In the genomic region with DNA sequence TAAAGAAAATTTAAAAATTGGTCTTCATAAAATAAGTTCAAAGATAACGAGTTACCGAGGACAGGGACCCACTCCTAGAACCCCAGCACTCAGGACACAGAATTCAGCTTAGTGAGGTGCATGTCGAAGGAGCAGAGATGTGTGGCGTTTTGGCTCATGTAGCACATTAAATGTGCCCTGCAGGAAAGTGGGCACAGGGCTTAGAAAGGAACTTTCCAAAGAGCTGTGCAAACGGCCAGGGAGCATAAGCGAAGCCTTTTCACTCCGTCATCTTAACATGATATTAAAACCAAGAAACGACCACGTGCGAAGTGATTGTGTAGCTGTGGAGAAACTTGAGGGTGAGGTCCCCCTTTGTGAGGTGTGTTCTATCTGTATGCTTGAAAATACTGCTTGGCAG, we compare ENCODE assay signal across 34 mouse cellular contexts.
"Had no signal": no experiment of that assay in that cellular context is flagged by ENCODE, and none has a peak within 500 bp of the region (broad histone marks: within the 10 kb centered on the region; RNA-seq: fewer than 3 reads in every experiment).

No protein-coding gene starts in this region.

- H3K27ac ChIP-seq: heart, embryonic 13.5 days; heart, embryonic 15.5 days; hindbrain, embryonic 10.5 days; hindbrain, embryonic 12.5 days; hindbrain, embryonic 13.5 days; hindbrain, embryonic 14.5 days; hindbrain, embryonic 15.5 days; hindbrain, postnatal 0 days; kidney, embryonic 15.5 days; kidney, postnatal 0 days; layer of hippocampus, adult 2 months; left cerebral cortex, adult 2 months had no signal

- H3K27me3 ChIP-seq: heart, embryonic 12.5 days; heart, embryonic 13.5 days; heart, embryonic 15.5 days; hindbrain, embryonic 12.5 days; hindbrain, embryonic 13.5 days; hindbrain, embryonic 15.5 days; kidney, embryonic 15.5 days had no signal

- H3K4me2 ChIP-seq: heart, embryonic 11.5 days; heart, embryonic 12.5 days; heart, embryonic 13.5 days; heart, embryonic 15.5 days; hindbrain, embryonic 12.5 days; hindbrain, embryonic 13.5 days; hindbrain, embryonic 14.5 days; hindbrain, embryonic 15.5 days; kidney, embryonic 15.5 days had no signal

- DNase-seq: heart, postnatal 10 days; heart, postnatal 14 days; heart, postnatal 36 days; heart, postnatal 4 days; kidney, adult 11 months; kidney, adult 18-20 months; kidney, adult 2 months; kidney, adult 8-10 months; kidney, adult 9 months; kidney, postnatal 10 days; kidney, postnatal 14 days; kidney, postnatal 25 days; kidney, postnatal 36 days; kidney, postnatal 4 days; layer of hippocampus, adult 9-11 months; layer of hippocampus, postnatal 36 days had no signal

- H3K9me3 ChIP-seq: heart, embryonic 12.5 days; heart, embryonic 13.5 days; heart, embryonic 15.5 days; hindbrain, embryonic 10.5 days; hindbrain, embryonic 12.5 days; hindbrain, embryonic 13.5 days; hindbrain, embryonic 15.5 days; kidney, embryonic 15.5 days had no signal

- H3K9ac ChIP-seq: heart, embryonic 12.5 days; heart, embryonic 13.5 days; heart, embryonic 15.5 days; hindbrain, embryonic 12.5 days; hindbrain, embryonic 13.5 days; hindbrain, embryonic 14.5 days; hindbrain, embryonic 15.5 days; kidney, embryonic 15.5 days had no signal

- H3K4me1 ChIP-seq: hindbrain, embryonic 10.5 days; hindbrain, embryonic 12.5 days had no signal

- ATAC-seq: hindbrain, embryonic 16.5 days; hindbrain, postnatal 0 days; inflammation-experienced regulatory T-cells, adult 6 months; intestine, embryonic 16.5 days; intestine, postnatal 0 days had no signal

- H3K4me3 ChIP-seq: heart, embryonic 12.5 days; heart, embryonic 13.5 days; heart, embryonic 15.5 days; hindbrain, embryonic 10.5 days; hindbrain, embryonic 12.5 days; hindbrain, embryonic 13.5 days; hindbrain, embryonic 15.5 days; kidney, embryonic 15.5 days; layer of hippocampus, adult 2 months; left cerebral cortex, adult 2 months had no signal
